Mouse (Mus musculus): Measurements from ENCODE around the gene Pnpla1.

GRCm38 (mm10) chr17:28932274-28932673 is 74.1 kb downstream of the Pnpla1 start:
- no peak for TF ChIP-seq CTCF (IDR thresholded peaks at IDR 0.05; ENCODE audit: borderline replicate concordance, extremely low read depth, insufficient read depth, insufficient read length)
- TF ChIP-seq POLR2A (IDR thresholded peaks at IDR 0.05; ENCODE audit: borderline replicate concordance, extremely low read depth, insufficient read depth, insufficient read length, poor library complexity, severe bottlenecking) = no peak

Data from brain, embryonic 14.5 days (tissue).